Mouse (Mus musculus) embryonic fibroblast, embryonic 13.5 days (primary cell): ENCODE results near the gene BC049715.

ENCODE experiments used
- CTCF ChIP-seq: IDR thresholded peaks from 2 replicates; pipeline ENCODE4 v1.5.1; 2011; ENCODE audit warnings: mild to moderate bottlenecking, control low read depth, low read length, moderate library complexity, borderline replicate concordance; ENCODE audit not compliant: insufficient read depth
- POLR2A ChIP-seq: IDR thresholded peaks from 2 replicates; pipeline ENCODE4 v1.6.1; 2011; ENCODE audit warnings: low read depth, mild to moderate bottlenecking, control low read depth, low read length, moderate library complexity

DNA sequence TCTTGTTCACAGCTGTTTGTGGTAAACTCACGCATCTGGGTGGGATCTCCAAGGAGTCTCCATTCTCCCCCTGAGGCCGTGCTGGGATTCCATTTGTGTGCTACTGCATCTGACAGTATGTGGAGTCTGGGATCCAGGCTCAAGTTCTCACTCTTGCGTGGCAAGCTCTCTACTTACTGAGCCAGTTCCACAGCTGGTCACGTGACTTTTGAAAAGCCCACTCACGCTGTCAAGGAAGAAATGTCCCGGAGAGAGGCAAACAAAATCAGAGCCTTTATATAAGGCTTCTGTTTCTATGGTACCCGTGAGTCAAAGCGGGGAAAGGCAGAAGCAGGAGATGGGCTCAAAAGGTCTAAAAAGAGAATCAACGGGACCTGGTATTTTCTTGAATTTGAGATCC, 44.7 kb upstream of the BC049715 start:
- TF ChIP-seq CTCF (no peak), POLR2A (no peak)
